Mouse (Mus musculus) stomach, postnatal 0 days (tissue): Measurements from ENCODE around the gene Nfib.

Experiments
- CTCF ChIP-seq: IDR thresholded peaks from 2 replicates; pipeline ENCODE4 v1.5.1; 2016; ENCODE audit warnings: antibody characterized with exemption, low read depth, mild to moderate bottlenecking, moderate library complexity
- EP300 ChIP-seq: optimal IDR thresholded peaks from 2 replicates; pipeline ENCODE3; 2016; ENCODE audit warnings: antibody characterized with exemption

- TF ChIP-seq CTCF (peak; percentile 13; the same call in 1 of the 2 replicates), EP300 (no peak)
Observed at GRCm38 (mm10) chr4:82286931-82287330, 418.6 kb downstream of the Nfib start.
